Mouse (Mus musculus) testis, postnatal 14 days (tissue): ENCODE measurements around the gene Dusp1.
A peak's percentile ranks its signal among the peaks of the same experiment; 100 is the strongest.

Experiments used
- DNase-seq: peaks from one replicate; pipeline ENCODE4 v3.0.0; 2021; ENCODE audit warnings: low spot score

The Dusp1 gene

GRCm38 (mm10) chr17:26524316-26524715 is 37.6 kb downstream of the Dusp1 start:
- no peak for DNase-seq

GRCm38 (mm10) chr17:26522711-26523110 is 39.2 kb downstream of the Dusp1 start:
- no peak for DNase-seq

- DNase-seq, result no peak
Observed at GRCm38 (mm10) chr17:26518306-26518705, 43.6 kb downstream of the Dusp1 start.

GRCm38 (mm10) chr17:26515675-26516074 is 46.3 kb downstream of the Dusp1 start:
- DNase-seq, result no peak

GRCm38 (mm10) chr17:26514581-26515030 is 47.3 kb downstream of the Dusp1 start:
- DNase-seq, result no peak

GRCm38 (mm10) chr17:26513459-26514290 is 48.3 kb downstream of the Dusp1 start:
- DNase-seq, result no peak

- DNase-seq, result no peak
Observed at GRCm38 (mm10) chr17:26512961-26513360, 49.0 kb downstream of the Dusp1 start.

- no peak for DNase-seq
Observed at GRCm38 (mm10) chr17:26511816-26512774, 49.8 kb downstream of the Dusp1 start.

- no peak for DNase-seq
Observed at GRCm38 (mm10) chr17:26511256-26511655, 50.7 kb downstream of the Dusp1 start.

GRCm38 (mm10) chr17:26510146-26511045 is 51.5 kb downstream of the Dusp1 start:
- DNase-seq, result no peak

GRCm38 (mm10) chr17:26508961-26509771 is 52.8 kb downstream of the Dusp1 start:
- peak; percentile 68 for DNase-seq

- peak; percentile 90 for DNase-seq
Observed at GRCm38 (mm10) chr17:26508345-26508960, 53.5 kb downstream of the Dusp1 start.

- DNase-seq, result peak; percentile 81
Observed at GRCm38 (mm10) chr17:26507966-26508344, 54.0 kb downstream of the Dusp1 start.

- no peak for DNase-seq
Observed at GRCm38 (mm10) chr17:26506997-26507871, 54.7 kb downstream of the Dusp1 start.

GRCm38 (mm10) chr17:26506031-26506641 is 55.8 kb downstream of the Dusp1 start:
- DNase-seq, result no peak

GRCm38 (mm10) chr17:26505181-26505581 is 56.7 kb downstream of the Dusp1 start:
- no peak for DNase-seq

- peak; percentile 75 for DNase-seq
Observed at GRCm38 (mm10) chr17:26503981-26504671, 57.8 kb downstream of the Dusp1 start.
